ENCODE assay signal across 27 mouse cellular contexts in genomic region chr8:57923130-57923529, GRCm38 (mm10).
DNase-seq lines count a peak whose midpoint lies in the region; ATAC-seq lines count a peak whose summit lies in the region.
"Had no signal": no experiment of that assay in that cellular context is flagged by ENCODE, and none has a peak within 500 bp of the region (broad histone marks: within the 10 kb centered on the region; RNA-seq: fewer than 3 reads in every experiment).

No protein-coding gene starts in this region.

- H3K4me2 ChIP-seq in hindbrain, embryonic 14.5 days (replicated peaks) = no peak overlapping the region
- no peak overlapping the region for H3K4me2 ChIP-seq in midbrain, embryonic 13.5 days (replicated peaks)
- no peak overlapping the region for H3K4me2 ChIP-seq in midbrain, embryonic 11.5 days
- H3K4me2 ChIP-seq in forebrain, embryonic 14.5 days (ENCODE audit: low read length) = no peak overlapping the region
- no peak overlapping the region for H3K4me2 ChIP-seq in neural tube, embryonic 13.5 days
- H3K4me2 ChIP-seq: embryonic facial prominence, embryonic 12.5 days; heart, embryonic 12.5 days; limb, embryonic 15.5 days; liver, embryonic 13.5 days had no signal

- peak overlapping the region; percentile 57; the same call in 1 of the 2 replicates for H3K27ac ChIP-seq in hindbrain, embryonic 10.5 days
- H3K27ac ChIP-seq in hindbrain, embryonic 14.5 days = no peak overlapping the region
- 0 out of 2 replicates have a peak overlapping the region, but pooled peaks have one; percentile 68 for H3K27ac ChIP-seq in midbrain, embryonic 13.5 days
- H3K27ac ChIP-seq in midbrain, embryonic 11.5 days (ENCODE audit: low read depth, low read length) = no peak overlapping the region; the same call in 1 of the 2 replicates
- H3K27ac ChIP-seq in forebrain, embryonic 14.5 days (ENCODE audit: low read depth, low read length) = no peak overlapping the region
- peak overlapping the region; percentile 59 for H3K27ac ChIP-seq in neural tube, embryonic 13.5 days (replicated peaks)
- H3K27ac ChIP-seq: embryonic facial prominence, embryonic 12.5 days; heart, adult 2 months; limb, embryonic 10.5 days; limb, embryonic 15.5 days; liver, embryonic 13.5 days; macrophage had no signal

- H3K27me3 ChIP-seq in hindbrain, embryonic 10.5 days (ENCODE audit: insufficient read depth, poor library complexity, severe bottlenecking) = no peaks in the 10 kb centered on the region
- no peaks in the 10 kb centered on the region for H3K27me3 ChIP-seq in hindbrain, embryonic 14.5 days (ENCODE audit: control insufficient read depth, insufficient read depth, low read length)
- H3K27me3 ChIP-seq in midbrain, embryonic 13.5 days = peaks cover 3% of the 10 kb centered on the region; the same call in 1 of the 2 replicates
- H3K27me3 ChIP-seq in midbrain, embryonic 11.5 days (ENCODE audit: control insufficient read depth, insufficient read depth, low read length) = peaks cover 7% of the 10 kb centered on the region
- H3K27me3 ChIP-seq in forebrain, embryonic 14.5 days (replicated peaks; ENCODE audit: control insufficient read depth, insufficient read depth, low read length) = no peaks in the 10 kb centered on the region
- H3K27me3 ChIP-seq in neural tube, embryonic 13.5 days = no peaks in the 10 kb centered on the region
- H3K27me3 ChIP-seq: embryonic facial prominence, embryonic 12.5 days; heart, embryonic 12.5 days; limb, embryonic 15.5 days; liver, embryonic 13.5 days had no signal

- no peak for DNase-seq in hindbrain, embryonic 10.5 days (ENCODE audit: low spot score)
- no peak for DNase-seq in hindbrain, embryonic 14.5 days (ENCODE audit: low spot score)
- no peak for DNase-seq in midbrain, embryonic 11.5 days (ENCODE audit: low spot score, missing footprints)
- peak; percentile 28 for DNase-seq in forebrain, embryonic 14.5 days (ENCODE audit: low spot score)
- DNase-seq in urinary bladder, postnatal 14 days (ENCODE audit: low spot score) = no peak
- DNase-seq: adrenal gland, postnatal 25 days; B cell, adult 2 months; cerebellum, adult 2 months; cerebellum, postnatal 14 days; heart, adult 2 months; heart, postnatal 4 days; kidney, adult 9 months; kidney, postnatal 14 days; layer of hippocampus, adult 9-11 months; liver, embryonic 13.5 days; lung, adult 2 months; lung, postnatal 10 days; thymus, adult 2 months; thymus, postnatal 36 days had no signal

- H3K9me3 ChIP-seq in hindbrain, embryonic 10.5 days = no peaks in the 10 kb centered on the region
- H3K9me3 ChIP-seq in hindbrain, embryonic 14.5 days (ENCODE audit: control insufficient read depth, low read length) = no peaks in the 10 kb centered on the region
- no peaks in the 10 kb centered on the region for H3K9me3 ChIP-seq in midbrain, embryonic 13.5 days
- H3K9me3 ChIP-seq in midbrain, embryonic 11.5 days (ENCODE audit: control insufficient read depth, low read length) = no peaks in the 10 kb centered on the region
- H3K9me3 ChIP-seq in forebrain, embryonic 14.5 days (replicated peaks; ENCODE audit: control insufficient read depth, low read length) = no peaks in the 10 kb centered on the region
- no peaks in the 10 kb centered on the region for H3K9me3 ChIP-seq in neural tube, embryonic 13.5 days
- H3K9me3 ChIP-seq: embryonic facial prominence, embryonic 12.5 days; heart, embryonic 12.5 days; limb, embryonic 10.5 days; limb, embryonic 15.5 days; liver, embryonic 13.5 days had no signal

- H3K4me1 ChIP-seq in hindbrain, embryonic 10.5 days (replicated peaks) = peaks cover 37% of the 10 kb centered on the region
- peaks cover 27% of the 10 kb centered on the region for H3K4me1 ChIP-seq in hindbrain, embryonic 14.5 days (replicated peaks; ENCODE audit: control insufficient read depth, insufficient read depth, low read length)
- H3K4me1 ChIP-seq in midbrain, embryonic 13.5 days (replicated peaks) = peaks cover 46% of the 10 kb centered on the region
- peaks cover 29% of the 10 kb centered on the region for H3K4me1 ChIP-seq in midbrain, embryonic 11.5 days (ENCODE audit: control insufficient read depth, insufficient read depth, low read length)
- H3K4me1 ChIP-seq in forebrain, embryonic 14.5 days (ENCODE audit: control insufficient read depth, insufficient read depth, low read length) = peaks cover 18% of the 10 kb centered on the region
- H3K4me1 ChIP-seq in neural tube, embryonic 13.5 days (replicated peaks) = peaks cover 33% of the 10 kb centered on the region
- H3K4me1 ChIP-seq: embryonic facial prominence, embryonic 12.5 days; heart, embryonic 12.5 days; limb, embryonic 10.5 days; limb, embryonic 15.5 days; liver, embryonic 13.5 days had no signal

- no peak overlapping the region for H3K9ac ChIP-seq in hindbrain, embryonic 14.5 days
- H3K9ac ChIP-seq in midbrain, embryonic 13.5 days (replicated peaks) = no peak overlapping the region
- no peak overlapping the region for H3K9ac ChIP-seq in midbrain, embryonic 11.5 days (ENCODE audit: low read length)
- H3K9ac ChIP-seq in forebrain, embryonic 14.5 days (ENCODE audit: low read length) = no peak overlapping the region
- H3K9ac ChIP-seq in neural tube, embryonic 13.5 days = no peak overlapping the region
- H3K9ac ChIP-seq: embryonic facial prominence, embryonic 12.5 days; heart, embryonic 12.5 days; limb, embryonic 15.5 days; liver, embryonic 13.5 days had no signal

- no peaks in the 10 kb centered on the region for H3K36me3 ChIP-seq in hindbrain, embryonic 10.5 days
- no peaks in the 10 kb centered on the region for H3K36me3 ChIP-seq in hindbrain, embryonic 14.5 days (replicated peaks; ENCODE audit: control insufficient read depth, insufficient read depth)
- H3K36me3 ChIP-seq in midbrain, embryonic 13.5 days = no peaks in the 10 kb centered on the region
- no peaks in the 10 kb centered on the region for H3K36me3 ChIP-seq in midbrain, embryonic 11.5 days (ENCODE audit: control insufficient read depth, insufficient read depth, low read length)
- H3K36me3 ChIP-seq in forebrain, embryonic 14.5 days (ENCODE audit: control insufficient read depth, insufficient read depth, low read length) = no peaks in the 10 kb centered on the region
- no peaks in the 10 kb centered on the region for H3K36me3 ChIP-seq in neural tube, embryonic 13.5 days
- H3K36me3 ChIP-seq: embryonic facial prominence, embryonic 12.5 days; heart, embryonic 12.5 days; limb, embryonic 10.5 days; limb, embryonic 15.5 days; liver, embryonic 13.5 days had no signal

- no peak overlapping the region for H3K4me3 ChIP-seq in hindbrain, embryonic 10.5 days
- H3K4me3 ChIP-seq in hindbrain, embryonic 14.5 days (replicated peaks; ENCODE audit: low read length) = no peak overlapping the region
- no peak overlapping the region for H3K4me3 ChIP-seq in midbrain, embryonic 13.5 days (replicated peaks)
- H3K4me3 ChIP-seq in midbrain, embryonic 11.5 days (ENCODE audit: low read depth, low read length) = no peak overlapping the region
- H3K4me3 ChIP-seq in forebrain, embryonic 14.5 days (ENCODE audit: low read depth, low read length) = no peak overlapping the region
- no peak overlapping the region for H3K4me3 ChIP-seq in neural tube, embryonic 13.5 days
- H3K4me3 ChIP-seq: embryonic facial prominence, embryonic 12.5 days; heart, adult 2 months; heart, embryonic 12.5 days; limb, embryonic 10.5 days; limb, embryonic 15.5 days; liver, embryonic 13.5 days had no signal

- WGBS in hindbrain, embryonic 10.5 days = 54% methylated on average over 6 of the region's 6 CpGs
- WGBS in hindbrain, embryonic 14.5 days = 34% methylated on average over 6 of the region's 6 CpGs
- 40% methylated on average over 6 of the region's 6 CpGs for WGBS in midbrain, embryonic 13.5 days
- 61% methylated on average over 6 of the region's 6 CpGs for WGBS in midbrain, embryonic 11.5 days
- 60% methylated on average over 6 of the region's 6 CpGs for WGBS in forebrain, embryonic 14.5 days
- WGBS in neural tube, embryonic 13.5 days = 22% methylated on average over 6 of the region's 6 CpGs

- no peak for ATAC-seq in hindbrain, embryonic 14.5 days (ENCODE audit: low FRiP score)
- ATAC-seq in midbrain, embryonic 13.5 days = no peak; the same call in 1 of the 2 replicates
- ATAC-seq in midbrain, embryonic 11.5 days (ENCODE audit: low FRiP score) = no peak
- ATAC-seq in forebrain, embryonic 14.5 days = no peak
- ATAC-seq in neural tube, embryonic 13.5 days (ENCODE audit: low read depth) = no peak
- ATAC-seq: intestine, postnatal 0 days had no signal

Comparison
In these comparisons a context has a peak if more than half of its experiments do, and no peak if none do; other contexts are left out.
1. H3K27ac ChIP-seq: peak in hindbrain, embryonic 10.5 days (single experiment), midbrain, embryonic 13.5 days (single experiment) and neural tube, embryonic 13.5 days (single experiment); none in hindbrain, embryonic 14.5 days (single experiment), midbrain, embryonic 11.5 days (single experiment) and forebrain, embryonic 14.5 days (single experiment).